Mouse (Mus musculus) mammary gland, adult 2 months (tissue): ENCODE results near the gene Rspo4. TPM values are rescaled to one million over a fixed set of nuclear protein-coding genes. Genes with fewer than 3 reads are reported as not detected.

Experiments
- polyA plus RNA-seq: library from polyadenylated mRNA; depleted of rRNA; stranded (reverse); fragments of >200 nt; gene quantifications from 2 replicates; pipeline ENCODE4 v1.2.3, GENCODE M21; 2012; ENCODE audit warnings: low replicate concordance; rRNA removed

Rspo4 gene
- polyA plus RNA-seq = 0.10 and 0.34 TPM in 2 replicates

GRCm38 (mm10) chr2:151842648-151843226, at the start of gene Rspo4:
Gene Rspo4 (plus strand): TSS chr2:151842927.

DNA sequence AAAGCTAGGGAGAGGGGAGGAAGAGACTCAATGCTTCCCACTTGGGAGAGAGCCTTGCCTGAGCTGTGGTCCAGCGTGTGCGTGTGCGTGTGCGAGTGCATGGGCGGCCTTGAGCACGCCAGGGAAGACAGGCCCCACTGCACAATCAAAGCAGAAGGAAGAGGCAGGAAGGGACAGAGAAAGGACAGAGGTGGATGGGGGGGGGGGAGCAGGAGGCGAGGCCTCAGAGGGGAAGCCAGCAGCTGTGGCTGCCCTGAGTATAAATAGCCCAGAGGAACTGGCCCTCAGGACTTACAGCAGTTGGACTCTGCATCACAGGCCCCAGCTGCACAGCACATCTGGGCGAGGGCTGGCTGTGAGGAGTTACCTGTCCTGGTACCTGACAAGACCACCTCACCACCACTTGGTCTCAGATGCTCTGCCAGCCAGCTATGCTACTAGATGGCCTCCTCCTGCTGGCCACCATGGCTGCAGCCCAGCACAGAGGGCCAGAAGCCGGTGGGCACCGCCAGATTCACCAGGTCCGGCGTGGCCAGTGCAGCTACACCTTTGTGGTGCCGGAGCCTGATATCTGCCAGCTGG, 68.3 kb downstream of the Rspo4 start, which contains the start of gene Angpt4:
Gene Angpt4, plus strand, starts transcription at position 292 of the 582 bp plus-strand sequence.

Other genes with a start within 250 kb of the Rspo4 start
- 0.70 and 1.1 TPM in 2 replicates for gene Snph, start 210.3 kb upstream of the Rspo4 start, polyA plus RNA-seq
- not detected in 2 replicates for gene Rad21l, start 174.4 kb upstream of the Rspo4 start, polyA plus RNA-seq
- 0.30 and 0.39 TPM in 2 replicates for gene Tmem74b, start 140.9 kb upstream of the Rspo4 start, polyA plus RNA-seq
- gene Psmf1, start 98.7 kb upstream of the Rspo4 start, polyA plus RNA-seq = 42.9 and 47.1 TPM in 2 replicates
- gene Angpt4, start 68.3 kb downstream of the Rspo4 start, polyA plus RNA-seq = 0.70 and 1.3 TPM in 2 replicates
- 18.4 and 30.3 TPM in 2 replicates for gene Fam110a, start 137.3 kb downstream of the Rspo4 start, polyA plus RNA-seq
- 11.0 and 12.2 TPM in 2 replicates for gene Slc52a3, start 153.6 kb downstream of the Rspo4 start, polyA plus RNA-seq
- not detected in 2 replicates for gene Scrt2, start 238.6 kb downstream of the Rspo4 start, polyA plus RNA-seq